Comparison of ENCODE assay signal across 8 mouse cellular contexts in genomic region chr9:44268432-44268831, GRCm38 (mm10). TPM values are rescaled to one million over a fixed set of nuclear protein-coding genes. Genes with fewer than 3 reads are reported as not detected.
DNase-seq lines count a peak whose midpoint lies in the region; ATAC-seq and TF ChIP-seq lines count a peak whose summit lies in the region.

Gene Nlrx1, minus strand, starts transcription at chr9:44268599.

- peaks cover 3% of the 10 kb centered on the region; the same call in 1 of the 2 replicates for H3K9me3 ChIP-seq in forebrain, embryonic 16.5 days (ENCODE audit: control insufficient read depth, low read length)
- no peaks in the 10 kb centered on the region for H3K9me3 ChIP-seq in hindbrain, embryonic 11.5 days (ENCODE audit: control insufficient read depth, low read length)
- no peaks in the 10 kb centered on the region for H3K9me3 ChIP-seq in liver, postnatal 0 days (ENCODE audit: low read length)
- H3K9me3 ChIP-seq in stomach, embryonic 15.5 days, result no peaks in the 10 kb centered on the region

- TF ChIP-seq EP300 in liver, postnatal 0 days (IDR thresholded peaks at IDR 0.05; ENCODE audit: low read depth), result peak; percentile 28; the same call in 1 of the 2 replicates

- no peaks in the 10 kb centered on the region for H3K36me3 ChIP-seq in forebrain, embryonic 16.5 days (ENCODE audit: control insufficient read depth, insufficient read depth)
- no peaks in the 10 kb centered on the region for H3K36me3 ChIP-seq in hindbrain, embryonic 11.5 days (ENCODE audit: control insufficient read depth, insufficient read depth, low read length)
- 0 out of 2 replicates have a peak, but pooled peaks cover 6% of the 10 kb centered on the region for H3K36me3 ChIP-seq in liver, postnatal 0 days (replicated peaks; ENCODE audit: insufficient read depth, low read length)
- no peaks in the 10 kb centered on the region for H3K36me3 ChIP-seq in stomach, embryonic 15.5 days

- peak within 1 kb of the TSS; percentile 45 for H3K4me3 ChIP-seq in forebrain, embryonic 16.5 days (replicated peaks; ENCODE audit: low read length)
- H3K4me3 ChIP-seq in hindbrain, embryonic 11.5 days (ENCODE audit: low read depth, low read length), result peak within 1 kb of the TSS; percentile 38
- peak within 1 kb of the TSS; percentile 63 for H3K4me3 ChIP-seq in liver, postnatal 0 days (ENCODE audit: low read depth, low read length)
- peak within 1 kb of the TSS; percentile 50 for H3K4me3 ChIP-seq in stomach, embryonic 15.5 days (replicated peaks)

- H3K4me1 ChIP-seq in forebrain, embryonic 16.5 days (replicated peaks; ENCODE audit: control insufficient read depth, insufficient read depth, low read length), result peaks cover 20% of the 10 kb centered on the region
- no peaks in the 10 kb centered on the region for H3K4me1 ChIP-seq in hindbrain, embryonic 11.5 days (replicated peaks; ENCODE audit: control insufficient read depth, insufficient read depth, low read length)
- peaks cover 14% of the 10 kb centered on the region for H3K4me1 ChIP-seq in liver, postnatal 0 days (ENCODE audit: insufficient read depth)
- H3K4me1 ChIP-seq in stomach, embryonic 15.5 days, result peaks cover 17% of the 10 kb centered on the region; the same call in 1 of the 2 replicates

- H3K9ac ChIP-seq in forebrain, embryonic 16.5 days (replicated peaks; ENCODE audit: low read depth, low read length), result peak within 1 kb of the TSS; percentile 71
- peak within 1 kb of the TSS; percentile 74 for H3K9ac ChIP-seq in hindbrain, embryonic 11.5 days (ENCODE audit: low read depth, low read length)
- peak within 1 kb of the TSS; percentile 86 for H3K9ac ChIP-seq in liver, postnatal 0 days (replicated peaks)
- H3K9ac ChIP-seq in stomach, embryonic 15.5 days, result peak within 1 kb of the TSS; percentile 89

- TF ChIP-seq CTCF in liver, postnatal 0 days (IDR thresholded peaks at IDR 0.05; ENCODE audit: low read depth), result no peak

- peak within 1 kb of the TSS; percentile 52 for H3K4me2 ChIP-seq in forebrain, embryonic 16.5 days (ENCODE audit: low read length)
- peak within 1 kb of the TSS; percentile 60 for H3K4me2 ChIP-seq in hindbrain, embryonic 11.5 days (replicated peaks; ENCODE audit: low read depth, low read length)
- peak within 1 kb of the TSS; percentile 94 for H3K4me2 ChIP-seq in liver, postnatal 0 days (ENCODE audit: low read depth, low read length)
- H3K4me2 ChIP-seq in stomach, embryonic 15.5 days, result peak within 1 kb of the TSS; percentile 90

- H3K27me3 ChIP-seq in forebrain, embryonic 16.5 days (replicated peaks; ENCODE audit: control insufficient read depth, insufficient read depth, low read length), result no peaks in the 10 kb centered on the region
- H3K27me3 ChIP-seq in hindbrain, embryonic 11.5 days (ENCODE audit: control insufficient read depth, insufficient read depth, low read length), result no peaks in the 10 kb centered on the region
- H3K27me3 ChIP-seq in liver, postnatal 0 days (ENCODE audit: insufficient read depth, low read length), result no peaks in the 10 kb centered on the region
- H3K27me3 ChIP-seq in stomach, embryonic 15.5 days (replicated peaks), result no peaks in the 10 kb centered on the region

- DNase-seq in cerebellum, adult 11-12 months, result peak; percentile 12
- no peak for DNase-seq in cerebellum, postnatal 4 days (ENCODE audit: low spot score in 2 of 2)
- no peak for DNase-seq in adrenal gland, postnatal 14 days
- no peak for DNase-seq in hindbrain, embryonic 11.5 days (ENCODE audit: low spot score)
- DNase-seq in liver, postnatal 0 days, result no peak
- no peak for DNase-seq in frontal cortex, postnatal 25 days (ENCODE audit: low spot score in 2 of 2)

- WGBS in forebrain, embryonic 16.5 days, result 88% methylated on average over 6 of the region's 6 CpGs
- 87% methylated on average over 6 of the region's 6 CpGs for WGBS in hindbrain, embryonic 11.5 days
- 27% methylated on average over 6 of the region's 6 CpGs for WGBS in liver, postnatal 0 days (ENCODE audit: insufficient replicate concordance)
- WGBS in stomach, embryonic 15.5 days, result 57% methylated on average over 6 of the region's 6 CpGs

- peak within 1 kb of the TSS; percentile 0; the same call in 1 of the 2 replicates for H3K27ac ChIP-seq in forebrain, embryonic 16.5 days (ENCODE audit: low read length)
- no peak within 1 kb of the TSS for H3K27ac ChIP-seq in hindbrain, embryonic 11.5 days (ENCODE audit: low read depth, low read length)
- H3K27ac ChIP-seq in liver, postnatal 0 days (ENCODE audit: low read depth), result peak within 1 kb of the TSS; percentile 93
- peak within 1 kb of the TSS; percentile 90 for H3K27ac ChIP-seq in stomach, embryonic 15.5 days

- 0 out of 2 replicates have a peak, but pooled peaks have one; percentile 15 for ATAC-seq in forebrain, embryonic 16.5 days
- no peak for ATAC-seq in hindbrain, embryonic 11.5 days (ENCODE audit: low FRiP score)
- peak; percentile 59 for ATAC-seq in liver, postnatal 0 days
- ATAC-seq in stomach, embryonic 15.5 days (ENCODE audit: insufficient read depth, low FRiP score, low read depth), result peak; percentile 33; the same call in 1 of the 2 replicates

RNA-seq across cellular contexts. Expression of gene Nlrx1, which starts in this region (rescaled TPM):
- total RNA-seq in adrenal gland, postnatal 14 days (2021), result 17.6 and 20.7 TPM in 2 replicates
- 4.3 and 5.2 TPM in 2 replicates for polyA plus RNA-seq in forebrain, embryonic 16.5 days (2015; fragmentation: Nextera tagmentation; extraction: Ambion mirVana)
- 1.9 and 2.9 TPM in 2 replicates for polyA plus RNA-seq in hindbrain, embryonic 11.5 days (2014; fragmentation: Nextera tagmentation; extraction: Ambion mirVana)
- polyA plus RNA-seq in liver, postnatal 0 days (2015; fragmentation: Nextera tagmentation; extraction: Ambion mirVana), result 4.6 and 5.6 TPM in 2 replicates
- polyA plus RNA-seq in stomach, embryonic 15.5 days (2015; fragmentation: Nextera tagmentation; extraction: Ambion mirVana), result 8.9 TPM in 2 replicates
